Mouse (Mus musculus): Measurements from ENCODE around the gene Gm28048. TPM values are rescaled to one million over a fixed set of nuclear protein-coding genes. Genes with fewer than 3 reads are reported as not detected.

Gm28048 gene
- polyA plus RNA-seq, 1 experiment = 21.9 TPM

DNA sequence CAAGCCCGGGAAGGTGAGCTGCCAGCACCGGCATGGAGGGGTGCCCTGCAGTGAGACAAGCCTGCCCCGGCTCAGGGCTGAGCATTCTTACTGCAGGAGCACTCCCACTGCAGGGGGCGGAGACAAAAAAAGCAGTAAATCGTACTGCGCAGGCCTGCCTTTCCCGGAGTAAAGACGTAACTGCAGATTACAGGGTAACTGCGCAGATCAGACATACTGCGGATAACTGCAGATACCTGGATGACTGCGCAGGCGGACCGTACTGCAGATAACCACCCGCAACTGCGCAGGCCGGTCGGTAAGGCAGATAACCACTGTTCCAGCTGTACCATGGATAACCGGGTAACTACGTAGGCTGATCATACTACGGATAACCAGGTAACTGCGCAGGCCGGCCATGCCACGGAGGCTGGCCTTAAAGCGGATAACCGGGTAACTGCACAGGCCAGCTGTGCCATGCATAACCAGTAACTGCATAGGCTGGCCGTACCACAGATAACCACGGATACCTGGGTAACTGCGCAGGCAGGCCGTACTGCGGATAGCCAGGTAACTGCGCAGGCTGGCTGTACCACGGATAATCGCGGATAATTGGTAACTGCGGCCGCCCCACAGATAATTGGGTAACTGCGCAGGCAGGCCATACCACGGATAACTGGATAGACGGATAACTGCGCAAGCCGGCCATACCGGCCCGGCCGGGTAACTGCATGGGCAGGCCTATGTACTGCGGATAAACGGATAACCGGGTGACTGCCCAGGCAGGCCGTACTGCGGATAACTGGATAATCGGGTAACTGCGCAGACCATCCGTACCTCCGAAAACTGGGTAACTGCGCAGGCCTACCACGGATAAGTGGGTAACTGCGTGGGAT is 9.8 kb downstream of the Gm28048 start, which contains the start of gene Zrsr1:
Gene Zrsr1, plus strand, starts transcription at position 171 of the 875 bp plus-strand sequence.
- Histone ChIP-seq H3K27ac (ENCODE audit: control insufficient read depth, insufficient read depth, low read depth, low read length, poor library complexity) (peak within 1 kb of the TSS; percentile 80), H3K4me3 (replicated peaks; ENCODE audit: control insufficient read depth, low read depth, low read length) (peak within 1 kb of the TSS; percentile 75), H3K4me1 (ENCODE audit: control insufficient read depth, insufficient read depth, low read length) (peaks cover 1% of the 10 kb centered on the region; the same call in 1 of the 2 replicates)
- 44% methylated on average over 56 of the region's 56 CpGs for WGBS
- TF ChIP-seq CTCF (IDR thresholded peaks at IDR 0.05; ENCODE audit: control insufficient read depth, insufficient read depth, low read length) (no peak), POLR2A (IDR thresholded peaks at IDR 0.05; ENCODE audit: borderline replicate concordance, control insufficient read depth, low read depth, low read length) (peak; percentile 32; the same call in 1 of the 2 replicates)

DNA sequence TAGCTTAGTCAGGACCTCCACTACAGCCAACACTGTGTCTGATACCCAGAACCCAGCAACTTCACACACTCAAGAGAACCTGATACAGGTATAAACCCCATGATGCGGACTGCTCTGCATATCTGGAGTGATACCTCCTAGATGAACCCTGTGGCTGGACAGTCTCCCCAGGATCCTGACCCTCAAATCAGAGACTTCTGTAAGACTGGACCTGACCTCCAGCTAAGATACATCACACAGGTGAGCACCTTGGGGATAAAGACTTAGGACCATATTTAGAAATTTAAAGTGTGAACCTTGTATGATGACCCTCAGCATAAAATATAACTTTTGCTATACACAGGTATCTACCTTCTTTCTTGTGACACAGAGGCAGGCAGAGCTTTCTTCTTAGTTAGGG is 11.3 kb downstream of the Gm28048 start:
- TF ChIP-seq POLR2A (IDR thresholded peaks at IDR 0.05; ENCODE audit: borderline replicate concordance, control insufficient read depth, low read depth, low read length) = no peak
- TF ChIP-seq CTCF (IDR thresholded peaks at IDR 0.05; ENCODE audit: control insufficient read depth, insufficient read depth, low read length) = no peak
- Histone ChIP-seq H3K27ac (ENCODE audit: control insufficient read depth, insufficient read depth, low read depth, low read length, poor library complexity) (no peak overlapping the region), H3K4me1 (ENCODE audit: control insufficient read depth, insufficient read depth, low read length) (peaks cover 1% of the 10 kb centered on the region; the same call in 1 of the 2 replicates), H3K4me3 (replicated peaks; ENCODE audit: control insufficient read depth, low read depth, low read length) (no peak overlapping the region)
- WGBS = 87% methylated on average over 1 of the region's 1 CpGs

DNA sequence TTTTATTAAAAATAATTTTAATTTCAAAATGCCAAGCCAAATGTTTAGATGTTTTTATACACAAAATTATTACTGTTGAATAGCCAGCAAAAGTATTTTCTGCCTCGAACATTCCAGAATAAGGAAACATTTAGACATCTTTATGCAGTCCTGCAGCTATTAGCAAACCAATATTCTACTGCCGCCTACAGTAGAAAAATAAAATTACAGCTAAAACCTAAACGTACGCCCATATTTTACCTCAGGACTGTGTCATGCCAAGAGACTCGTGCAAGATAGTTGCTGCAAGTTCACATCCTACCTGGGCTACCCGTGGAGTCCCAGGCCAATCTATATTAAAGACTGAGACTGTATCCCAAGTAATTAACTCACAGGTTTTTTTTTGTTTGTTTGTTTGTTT is 12.4 kb downstream of the Gm28048 start:
- WGBS = 13% methylated on average over 6 of the region's 6 CpGs
- Histone ChIP-seq H3K4me1 (ENCODE audit: control insufficient read depth, insufficient read depth, low read length) (peaks cover 1% of the 10 kb centered on the region; the same call in 1 of the 2 replicates), H3K4me3 (replicated peaks; ENCODE audit: control insufficient read depth, low read depth, low read length) (no peak overlapping the region), H3K27ac (ENCODE audit: control insufficient read depth, insufficient read depth, low read depth, low read length, poor library complexity) (no peak overlapping the region)
- no peak for TF ChIP-seq CTCF (IDR thresholded peaks at IDR 0.05; ENCODE audit: control insufficient read depth, insufficient read depth, low read length)
- no peak for TF ChIP-seq POLR2A (IDR thresholded peaks at IDR 0.05; ENCODE audit: borderline replicate concordance, control insufficient read depth, low read depth, low read length)

DNA sequence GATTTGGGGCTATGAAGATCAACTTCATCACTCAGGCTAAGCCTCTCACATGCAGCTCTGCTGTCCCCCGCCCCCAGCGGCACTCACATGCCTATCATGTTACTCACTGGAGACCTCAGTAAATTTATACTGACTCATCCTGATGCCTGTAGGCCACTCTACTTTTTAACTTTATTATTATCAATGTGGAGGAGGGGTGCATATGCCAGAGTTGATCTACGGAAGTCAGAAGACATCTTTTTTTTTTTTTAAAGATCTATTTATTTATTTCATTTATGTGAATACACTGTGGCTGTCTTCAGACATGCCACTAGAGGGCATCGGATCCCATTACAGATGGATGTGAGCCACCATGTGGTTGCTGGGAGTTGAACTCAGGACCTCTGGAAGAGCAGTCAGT is 16.4 kb downstream of the Gm28048 start:
- TF ChIP-seq CTCF (IDR thresholded peaks at IDR 0.05; ENCODE audit: control insufficient read depth, insufficient read depth, low read length) (no peak; the same call in 1 of the 2 replicates), POLR2A (IDR thresholded peaks at IDR 0.05; ENCODE audit: borderline replicate concordance, control insufficient read depth, low read depth, low read length) (no peak)
- H3K4me1 ChIP-seq (ENCODE audit: control insufficient read depth, insufficient read depth, low read length) = no peaks in the 10 kb centered on the region
- H3K4me3 ChIP-seq (replicated peaks; ENCODE audit: control insufficient read depth, low read depth, low read length) = no peak overlapping the region
- H3K27ac ChIP-seq (ENCODE audit: control insufficient read depth, insufficient read depth, low read depth, low read length, poor library complexity) = no peak overlapping the region
- WGBS = 81% methylated on average over 4 of the region's 4 CpGs

DNA sequence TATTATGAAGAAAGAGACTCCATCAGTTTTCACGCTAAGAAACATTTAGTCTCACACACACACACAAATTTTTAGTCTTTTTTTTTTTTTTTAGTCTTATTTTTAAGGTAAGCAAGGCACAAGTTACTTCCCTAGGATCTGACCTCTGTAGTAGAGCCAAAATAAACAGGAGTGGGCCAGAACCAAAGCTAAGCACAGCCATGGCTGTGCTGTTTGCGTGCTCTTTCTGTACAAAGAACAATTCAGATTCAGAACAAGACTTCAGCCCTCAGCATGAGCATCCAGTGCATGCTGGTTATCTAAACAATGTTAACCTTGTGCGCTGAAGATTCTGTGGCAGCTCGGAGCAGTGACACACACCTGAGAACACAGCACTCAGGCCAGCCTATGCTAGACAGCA is 17.5 kb downstream of the Gm28048 start:
- Histone ChIP-seq H3K27ac (ENCODE audit: control insufficient read depth, insufficient read depth, low read depth, low read length, poor library complexity) (no peak overlapping the region), H3K4me1 (ENCODE audit: control insufficient read depth, insufficient read depth, low read length) (no peaks in the 10 kb centered on the region), H3K4me3 (replicated peaks; ENCODE audit: control insufficient read depth, low read depth, low read length) (no peak overlapping the region)
- no peak for TF ChIP-seq POLR2A (IDR thresholded peaks at IDR 0.05; ENCODE audit: borderline replicate concordance, control insufficient read depth, low read depth, low read length)
- no peak for TF ChIP-seq CTCF (IDR thresholded peaks at IDR 0.05; ENCODE audit: control insufficient read depth, insufficient read depth, low read length)
- WGBS = 89% methylated on average over 4 of the region's 4 CpGs

DNA sequence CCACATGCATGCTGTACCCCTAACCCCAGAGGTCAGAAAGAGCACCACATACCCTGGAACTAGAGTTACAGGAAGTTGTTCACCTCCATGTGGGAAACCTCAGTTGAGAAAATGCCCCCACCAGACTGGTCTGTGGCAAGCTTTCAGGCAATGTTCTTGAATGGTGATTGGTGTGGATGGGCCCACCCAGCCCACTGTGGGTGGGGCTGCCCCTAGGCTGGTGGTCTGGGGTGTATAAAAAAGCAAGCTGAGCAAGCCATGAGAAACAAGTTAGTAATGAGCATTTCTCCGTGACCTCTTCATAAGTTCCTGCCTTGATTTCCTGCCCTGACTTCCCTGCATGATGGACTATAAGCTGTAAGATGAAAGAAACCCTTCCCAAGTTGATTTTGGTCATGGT is 19.8 kb downstream of the Gm28048 start:
- 69% methylated on average over 1 of the region's 1 CpGs for WGBS
- H3K4me1 ChIP-seq (ENCODE audit: control insufficient read depth, insufficient read depth, low read length) = no peaks in the 10 kb centered on the region
- no peak overlapping the region for H3K4me3 ChIP-seq (replicated peaks; ENCODE audit: control insufficient read depth, low read depth, low read length)
- TF ChIP-seq CTCF (IDR thresholded peaks at IDR 0.05; ENCODE audit: control insufficient read depth, insufficient read depth, low read length) (no peak), POLR2A (IDR thresholded peaks at IDR 0.05; ENCODE audit: borderline replicate concordance, control insufficient read depth, low read depth, low read length) (no peak)
- H3K27ac ChIP-seq (ENCODE audit: control insufficient read depth, insufficient read depth, low read depth, low read length, poor library complexity) = no peak overlapping the region

DNA sequence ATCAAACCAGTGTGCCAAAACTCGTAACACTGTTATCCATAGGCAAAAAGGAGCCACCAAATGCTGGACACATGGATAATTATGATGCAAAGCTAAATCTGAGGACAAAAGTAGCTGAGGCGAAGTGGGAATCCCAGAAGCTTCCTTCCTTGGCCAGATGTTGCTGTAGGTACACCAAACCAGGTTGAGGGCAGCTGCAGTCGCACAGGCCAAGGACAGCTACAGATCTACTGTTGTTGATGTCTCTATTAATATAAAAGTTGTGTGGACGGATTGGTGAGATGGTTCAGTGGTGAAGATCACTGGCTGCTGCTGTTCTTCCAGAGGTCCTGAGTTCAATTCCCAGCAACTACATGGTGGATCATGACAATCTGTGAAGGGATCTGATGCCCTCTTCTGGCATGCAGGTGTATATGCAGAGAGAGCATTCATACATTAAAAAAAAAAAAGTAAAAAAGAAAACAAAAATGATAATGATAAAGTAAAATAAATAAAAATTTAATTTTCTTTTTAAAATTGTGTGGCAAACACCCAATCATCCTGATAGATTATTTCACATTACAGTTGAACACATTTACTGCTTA is 24.0 kb downstream of the Gm28048 start:
- no peak for TF ChIP-seq POLR2A (IDR thresholded peaks at IDR 0.05; ENCODE audit: borderline replicate concordance, control insufficient read depth, low read depth, low read length)
- 0 out of 2 replicates have a peak, but pooled peaks have one; percentile 12 for TF ChIP-seq CTCF (IDR thresholded peaks at IDR 0.05; ENCODE audit: control insufficient read depth, insufficient read depth, low read length)
- Histone ChIP-seq H3K27ac (ENCODE audit: control insufficient read depth, insufficient read depth, low read depth, low read length, poor library complexity) (no peak overlapping the region), H3K4me1 (ENCODE audit: control insufficient read depth, insufficient read depth, low read length) (no peaks in the 10 kb centered on the region), H3K4me3 (replicated peaks; ENCODE audit: control insufficient read depth, low read depth, low read length) (no peak overlapping the region)
- WGBS = 80% methylated on average over 4 of the region's 4 CpGs

DNA sequence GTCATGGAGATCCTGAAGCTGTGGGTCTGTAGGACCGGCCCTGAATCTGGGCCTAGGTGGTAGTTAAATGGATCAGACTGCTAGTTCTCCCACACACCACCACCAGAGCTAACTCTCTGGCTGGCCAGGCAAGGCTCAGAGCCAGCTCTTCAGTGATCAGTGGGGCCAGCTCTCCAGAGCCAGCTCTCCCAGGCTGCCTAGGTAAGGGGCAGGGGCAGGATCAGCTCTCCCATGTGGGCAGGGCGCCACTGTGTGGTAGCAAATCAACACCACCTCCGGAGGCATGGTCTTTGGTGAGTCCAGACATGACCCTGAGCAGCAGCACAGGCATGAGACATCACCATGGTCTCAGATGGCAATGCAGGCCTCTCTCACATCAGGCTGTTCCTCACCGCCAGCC is 25.1 kb downstream of the Gm28048 start:
- Histone ChIP-seq H3K4me3 (replicated peaks; ENCODE audit: control insufficient read depth, low read depth, low read length) (no peak overlapping the region), H3K4me1 (ENCODE audit: control insufficient read depth, insufficient read depth, low read length) (no peaks in the 10 kb centered on the region; the same call in 1 of the 2 replicates), H3K27ac (ENCODE audit: control insufficient read depth, insufficient read depth, low read depth, low read length, poor library complexity) (no peak overlapping the region)
- peak; percentile 88 for TF ChIP-seq CTCF (IDR thresholded peaks at IDR 0.05; ENCODE audit: control insufficient read depth, insufficient read depth, low read length)
- no peak for TF ChIP-seq POLR2A (IDR thresholded peaks at IDR 0.05; ENCODE audit: borderline replicate concordance, control insufficient read depth, low read depth, low read length)
- WGBS = 68% methylated on average over 4 of the region's 4 CpGs
